Mouse (Mus musculus) brain, embryonic 14.5 days (tissue): ENCODE measurements around the gene Cyp26b1.

Experiments used
- CTCF ChIP-seq: fragments of 200-500 bp; IDR thresholded peaks from 2 replicates; pipeline ENCODE4 v1.5.1; 2012; ENCODE audit warnings: inconsistent platforms, mild to moderate bottlenecking, moderate library complexity, borderline replicate concordance; ENCODE audit not compliant: insufficient read depth, insufficient read length; ENCODE audit errors: extremely low read depth
- POLR2A ChIP-seq: fragments of 200-500 bp; IDR thresholded peaks from 2 replicates; pipeline ENCODE4 v1.6.1; 2012; ENCODE audit warnings: mild to moderate bottlenecking, inconsistent platforms, borderline replicate concordance; ENCODE audit not compliant: poor library complexity, insufficient read depth, insufficient read length, severe bottlenecking; ENCODE audit errors: extremely low read depth

GRCm38 (mm10) chr6:84628831-84629230, 35.1 kb upstream of the Cyp26b1 start:
- no peak for TF ChIP-seq POLR2A
- no peak for TF ChIP-seq CTCF
